Mouse (Mus musculus) G1E (cell line): ENCODE measurements around the gene Gm49383. TPM values are rescaled to one million over a fixed set of nuclear protein-coding genes. Genes with fewer than 3 reads are reported as not detected.

Experiments
- ATAC-seq: 2 replicates; pipeline ENCODE4 v1.8.0; 2016; ENCODE audit warnings: mild to moderate bottlenecking; ENCODE audit not compliant: insufficient number of reproducible peaks, poor library complexity, low FRiP score, severe bottlenecking; ENCODE audit errors: extremely low read depth
- DNase-seq: peaks from one replicate; pipeline ENCODE4 v3.0.0; 2012; ENCODE audit warnings: low spot score
- H3K27me3 ChIP-seq: 2 replicates; pipeline ENCODE4 v1.6.1; 2012; ENCODE audit warnings: mild to moderate bottlenecking, low read length, inconsistent platforms; ENCODE audit not compliant: insufficient read depth
- H3K36me3 ChIP-seq: replicated peaks from 2 replicates; pipeline ENCODE3; 2012; ENCODE audit warnings: mild to moderate bottlenecking, inconsistent platforms
- H3K4me1 ChIP-seq: 2 replicates; pipeline ENCODE4 v1.6.1; 2012; ENCODE audit warnings: low read depth, low read length, inconsistent platforms, mixed read lengths; ENCODE audit not compliant: insufficient read depth
- H3K4me3 ChIP-seq: 2 replicates; pipeline ENCODE4 v1.5.1; 2012; ENCODE audit warnings: low read depth, mild to moderate bottlenecking, inconsistent platforms, low read length, moderate library complexity, mixed read lengths
- H3K9me3 ChIP-seq: replicated peaks from 2 replicates; pipeline ENCODE4 v1.6.1; 2012; ENCODE audit warnings: inconsistent platforms
- CTCF ChIP-seq: IDR thresholded peaks from 2 replicates; pipeline ENCODE4 v1.5.1; 2012; ENCODE audit warnings: low read depth, low read length, inconsistent platforms, mixed read lengths
- GATA1 ChIP-seq: IDR thresholded peaks from 2 replicates; pipeline ENCODE4 v1.6.1; 2012; ENCODE audit warnings: borderline replicate concordance, low read length, inconsistent platforms, mixed read lengths
- GATA2 ChIP-seq: IDR thresholded peaks from 2 replicates; pipeline ENCODE4 v1.6.1; 2012; ENCODE audit warnings: low read depth, low read length, inconsistent platforms, borderline replicate concordance
- POLR2AphosphoS5 ChIP-seq: IDR thresholded peaks from 2 replicates; pipeline ENCODE4 v1.6.1; 2012; ENCODE audit warnings: low read depth, low read length, inconsistent platforms; ENCODE audit not compliant: insufficient replicate concordance
- TAL1 ChIP-seq: conservative IDR thresholded peaks from 2 replicates; pipeline ENCODE4 v1.6.1; 2012; ENCODE audit warnings: low read depth, low read length, inconsistent platforms, mixed read lengths
- polyA plus RNA-seq: library from polyadenylated mRNA; stranded (reverse); fragments of >175 nt; gene quantifications from 2 replicates; pipeline ENCODE4 v1.2.3, GENCODE M21; 2012
- total RNA-seq, 2 experiments: library from RNA; stranded (forward) in 1 of 2; stranded (reverse) in 1 of 2; fragments of 200-1000 nt in 1 of 2; fragments of >200 nt in 1 of 2; fragmentation: Nextera tagmentation in 1 of 2; gene quantifications; 2 replicates each; pipeline ENCODE4 v1.2.3; 2014 to 2017

The Gm49383 gene
- total and polyA plus RNA-seq, 3 experiments = 33.0 to 75.5 (median 56.1) TPM

GRCm38 (mm10) chr12:69139841-69140240 is 57.1 kb downstream of the Gm49383 start:
- Histone ChIP-seq H3K4me3 (no peak overlapping the region), H3K36me3 (no peaks in the 10 kb centered on the region), H3K9me3 (no peaks in the 10 kb centered on the region), H3K27me3 (peaks cover 35% of the 10 kb centered on the region), H3K4me1 (peaks cover 2% of the 10 kb centered on the region; the same call in 1 of the 2 replicates)
- ATAC-seq (no peak), DNase-seq (no peak)
- no peak for TF ChIP-seq POLR2AphosphoS5
- TF ChIP-seq GATA2 = no peak
- no peak for TF ChIP-seq GATA1
- no peak for TF ChIP-seq CTCF
- TF ChIP-seq TAL1 = no peak

DNA sequence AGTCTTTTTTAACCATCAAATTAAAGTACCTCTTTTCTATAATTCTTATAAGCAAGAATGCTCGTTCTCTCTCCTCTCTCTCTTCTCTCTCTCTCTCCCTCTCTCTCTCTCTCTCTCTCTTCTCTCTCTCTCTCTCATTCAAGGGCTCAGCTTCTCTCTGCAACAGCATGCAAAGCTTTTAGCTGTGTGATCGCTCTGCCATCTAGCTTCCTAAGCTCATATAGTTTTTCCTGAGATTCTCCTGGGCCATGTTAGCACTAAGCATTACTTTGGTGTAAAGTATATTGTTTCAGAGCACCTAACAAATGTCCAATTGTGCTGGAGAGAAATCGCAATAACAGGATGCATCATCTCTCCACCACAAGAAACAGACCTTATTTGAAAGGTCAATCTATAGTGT is 57.7 kb downstream of the Gm49383 start:
- Histone ChIP-seq H3K27me3 (peaks cover 35% of the 10 kb centered on the region), H3K36me3 (no peaks in the 10 kb centered on the region), H3K4me3 (no peak overlapping the region), H3K4me1 (peaks cover 2% of the 10 kb centered on the region; the same call in 1 of the 2 replicates), H3K9me3 (no peaks in the 10 kb centered on the region)
- DNase-seq (no peak), ATAC-seq (no peak)
- no peak for TF ChIP-seq TAL1
- no peak for TF ChIP-seq CTCF
- no peak for TF ChIP-seq POLR2AphosphoS5
- no peak for TF ChIP-seq GATA1
- no peak for TF ChIP-seq GATA2

Other genes starting within 250 kb of the Gm49383 start
- 861 and 936 TPM in 2 replicates for gene Rps29, start 37.9 kb downstream of the Gm49383 start, total RNA-seq (2014; fragmentation: Nextera tagmentation)
- 3,601 and 5,070 TPM in 2 replicates for gene Rps29, start 37.9 kb downstream of the Gm49383 start, total RNA-seq (2017)
- gene Rps29, start 37.9 kb downstream of the Gm49383 start, polyA plus RNA-seq = 542 and 2,773 TPM in 2 replicates
- gene Lrr1, start 28.3 kb downstream of the Gm49383 start, total RNA-seq (2014; fragmentation: Nextera tagmentation) = 36.2 and 44.2 TPM in 2 replicates
- 17.8 and 19.4 TPM in 2 replicates for gene Lrr1, start 28.3 kb downstream of the Gm49383 start, total RNA-seq (2017)
- 45.0 and 56.6 TPM in 2 replicates for gene Lrr1, start 28.3 kb downstream of the Gm49383 start, polyA plus RNA-seq
- 229 and 258 TPM in 2 replicates for gene Rpl36al, start 13.0 kb downstream of the Gm49383 start, total RNA-seq (2014; fragmentation: Nextera tagmentation)
- 1,699 and 1,905 TPM in 2 replicates for gene Rpl36al, start 13.0 kb downstream of the Gm49383 start, total RNA-seq (2017)
- gene Rpl36al, start 13.0 kb downstream of the Gm49383 start, polyA plus RNA-seq = 83.2 and 113 TPM in 2 replicates
- 107 and 112 TPM in 2 replicates for gene Mgat2, start 12.9 kb downstream of the Gm49383 start, total RNA-seq (2014; fragmentation: Nextera tagmentation)
- 118 and 119 TPM in 2 replicates for gene Mgat2, start 12.9 kb downstream of the Gm49383 start, total RNA-seq (2017)
- 50.7 and 61.0 TPM in 2 replicates for gene Mgat2, start 12.9 kb downstream of the Gm49383 start, polyA plus RNA-seq
- gene Dnaaf2, start 1.3 kb upstream of the Gm49383 start, total RNA-seq (2014; fragmentation: Nextera tagmentation) = 6.7 and 7.6 TPM in 2 replicates
- 9.8 and 11.4 TPM in 2 replicates for gene Dnaaf2, start 1.3 kb upstream of the Gm49383 start, total RNA-seq (2017)
- 5.1 and 5.2 TPM in 2 replicates for gene Dnaaf2, start 1.3 kb upstream of the Gm49383 start, polyA plus RNA-seq
- gene Gm49384, start 7.2 kb upstream of the Gm49383 start, total RNA-seq (2014; fragmentation: Nextera tagmentation) = 40.3 and 61.3 TPM in 2 replicates
- gene Gm49384, start 7.2 kb upstream of the Gm49383 start, total RNA-seq (2017) = 33.7 and 36.0 TPM in 2 replicates
- gene Gm49384, start 7.2 kb upstream of the Gm49383 start, polyA plus RNA-seq = not detected in 2 replicates
- gene Pole2, start 31.1 kb upstream of the Gm49383 start, total RNA-seq (2014; fragmentation: Nextera tagmentation) = 57.3 and 67.0 TPM in 2 replicates
- 82.3 and 85.4 TPM in 2 replicates for gene Pole2, start 31.1 kb upstream of the Gm49383 start, total RNA-seq (2017)
- gene Pole2, start 31.1 kb upstream of the Gm49383 start, polyA plus RNA-seq = 20.3 and 20.7 TPM in 2 replicates
- gene Klhdc1, start 44.1 kb upstream of the Gm49383 start, total RNA-seq (2014; fragmentation: Nextera tagmentation) = 8.5 and 13.0 TPM in 2 replicates
- 8.7 and 14.6 TPM in 2 replicates for gene Klhdc1, start 44.1 kb upstream of the Gm49383 start, total RNA-seq (2017)
- gene Klhdc1, start 44.1 kb upstream of the Gm49383 start, polyA plus RNA-seq = 11.1 and 16.0 TPM in 2 replicates
- 129 and 134 TPM in 2 replicates for gene Klhdc2, start 99.6 kb upstream of the Gm49383 start, total RNA-seq (2014; fragmentation: Nextera tagmentation)
- 127 and 141 TPM in 2 replicates for gene Klhdc2, start 99.6 kb upstream of the Gm49383 start, total RNA-seq (2017)
- 33.6 and 41.4 TPM in 2 replicates for gene Klhdc2, start 99.6 kb upstream of the Gm49383 start, polyA plus RNA-seq
- gene Nemf, start 160.1 kb upstream of the Gm49383 start, total RNA-seq (2014; fragmentation: Nextera tagmentation) = 149 and 150 TPM in 2 replicates
- 103 and 128 TPM in 2 replicates for gene Nemf, start 160.1 kb upstream of the Gm49383 start, total RNA-seq (2017)
- gene Nemf, start 160.1 kb upstream of the Gm49383 start, polyA plus RNA-seq = 2.9 and 4.9 TPM in 2 replicates
- 179 and 195 TPM in 2 replicates for gene Arf6, start 175.0 kb upstream of the Gm49383 start, total RNA-seq (2014; fragmentation: Nextera tagmentation)
- gene Arf6, start 175.0 kb upstream of the Gm49383 start, total RNA-seq (2017) = 123 and 153 TPM in 2 replicates
- gene Arf6, start 175.0 kb upstream of the Gm49383 start, polyA plus RNA-seq = 360 and 373 TPM in 2 replicates
- gene Gm9887, start 175.4 kb upstream of the Gm49383 start, total RNA-seq (2014; fragmentation: Nextera tagmentation) = not detected in 2 replicates
- gene Gm9887, start 175.4 kb upstream of the Gm49383 start, total RNA-seq (2017) = 0.87 and 0.93 TPM in 2 replicates
- gene Gm9887, start 175.4 kb upstream of the Gm49383 start, polyA plus RNA-seq = 0.79 and 1.6 TPM in 2 replicates